Mouse (Mus musculus): ENCODE data around the gene Sprtn. TPM values are rescaled to one million over a fixed set of nuclear protein-coding genes. Genes with fewer than 3 reads are reported as not detected.

Sprtn gene
- total RNA-seq, 1 experiment from 2014 or later, result 21.6 TPM

- ATAC-seq (replicated peaks in 1 of 2; ENCODE audit: insufficient read depth in 1 of 2, low FRiP score in 2 of 2, low TSS enrichment in 1 of 2, low read depth in 1 of 2, poor library complexity in 2 of 2, severe bottlenecking in 2 of 2), result no peak
Observed at GRCm38 (mm10) chr8:124926351-124926771, 28.7 kb downstream of the Sprtn start.

DNA sequence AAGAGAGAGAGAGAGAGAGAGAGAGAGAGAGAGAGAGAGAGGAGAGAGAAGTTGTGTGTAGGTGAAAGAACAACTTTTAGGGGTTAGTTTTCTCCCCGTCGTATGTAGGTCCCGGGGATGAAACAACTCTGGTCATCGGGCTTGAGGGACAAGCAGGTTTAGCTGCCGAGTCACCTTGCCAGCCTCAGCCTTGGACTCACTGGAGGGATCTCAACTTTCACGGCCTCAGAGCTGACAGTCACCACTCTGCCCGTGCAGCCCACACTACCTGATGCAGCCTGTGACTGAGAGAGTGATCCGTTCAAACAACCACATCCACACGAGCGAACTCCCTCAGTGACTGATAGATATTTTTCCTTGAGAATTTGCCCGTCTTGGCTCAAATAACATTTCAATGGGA lies 31.3 kb downstream of the Sprtn start:
- no peak for ATAC-seq (replicated peaks in 1 of 2; ENCODE audit: insufficient read depth in 1 of 2, low FRiP score in 2 of 2, low TSS enrichment in 1 of 2, low read depth in 1 of 2, poor library complexity in 2 of 2, severe bottlenecking in 2 of 2)

DNA sequence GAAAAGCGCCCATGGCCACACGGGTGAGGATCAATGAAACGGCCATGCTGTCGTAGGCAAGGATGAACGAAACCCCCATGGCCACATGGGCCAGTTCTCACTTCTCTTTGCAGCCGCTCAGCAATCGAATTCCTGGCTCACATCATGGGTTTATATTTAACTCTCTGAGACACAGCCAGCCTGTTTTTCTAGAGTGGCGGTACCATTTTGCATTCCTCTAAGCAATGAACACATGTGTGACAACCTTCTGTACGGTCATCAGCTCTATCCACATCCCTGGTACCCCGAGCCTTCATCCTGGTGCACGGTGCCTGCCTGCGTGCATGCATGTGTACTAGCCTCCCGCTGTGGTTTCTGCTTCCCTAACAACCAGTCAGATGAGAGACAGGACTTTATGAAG lies 32.4 kb downstream of the Sprtn start:
- ATAC-seq (replicated peaks in 1 of 2; ENCODE audit: insufficient read depth in 1 of 2, low FRiP score in 2 of 2, low TSS enrichment in 1 of 2, low read depth in 1 of 2, poor library complexity in 2 of 2, severe bottlenecking in 2 of 2), result no peak

DNA sequence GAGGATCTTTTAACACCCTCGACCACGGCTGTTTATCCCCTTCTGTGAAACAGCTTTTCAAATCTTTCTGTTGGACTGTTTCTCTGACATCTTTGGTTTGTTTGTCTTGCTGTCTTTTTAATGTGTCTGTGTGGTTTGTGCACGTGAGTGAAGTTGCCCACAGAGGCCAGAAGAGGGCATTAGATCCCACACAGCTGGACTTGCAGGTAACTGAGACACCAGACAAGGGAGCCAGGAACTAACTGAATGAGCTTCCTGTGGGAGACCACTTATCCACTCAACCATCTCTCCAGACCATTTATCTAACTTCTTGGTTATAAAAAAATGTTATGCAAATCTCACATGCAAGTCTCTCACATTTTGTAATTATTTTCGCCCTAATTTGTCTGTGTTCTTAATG lies 33.0 kb downstream of the Sprtn start:
- no peak for ATAC-seq (replicated peaks in 1 of 2; ENCODE audit: insufficient read depth in 1 of 2, low FRiP score in 2 of 2, low TSS enrichment in 1 of 2, low read depth in 1 of 2, poor library complexity in 2 of 2, severe bottlenecking in 2 of 2)

GRCm38 (mm10) chr8:124932435-124932834 lies 34.7 kb downstream of the Sprtn start:
- ATAC-seq (replicated peaks in 1 of 2; ENCODE audit: insufficient read depth in 1 of 2, low FRiP score in 2 of 2, low TSS enrichment in 1 of 2, low read depth in 1 of 2, poor library complexity in 2 of 2, severe bottlenecking in 2 of 2), result no peak

DNA sequence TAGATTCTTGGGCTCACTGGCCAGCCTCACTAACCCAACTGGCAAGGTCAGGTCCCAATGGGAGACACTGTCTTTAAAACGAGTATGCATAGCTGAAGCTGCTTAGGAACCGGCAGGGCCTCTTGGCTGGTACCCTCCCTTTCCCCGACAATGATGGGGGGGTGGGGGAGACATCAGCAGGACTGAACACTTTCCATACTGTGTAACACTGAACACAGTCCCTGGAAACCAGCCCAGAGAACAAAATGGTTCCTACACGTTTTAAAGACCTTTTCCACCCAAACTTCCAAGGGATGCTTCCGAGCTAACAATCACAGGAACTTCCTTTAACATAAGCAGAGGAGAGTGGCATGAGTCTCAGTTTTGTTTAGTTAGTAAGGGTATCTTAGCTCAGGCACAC lies 37.4 kb downstream of the Sprtn start:
- no peak for ATAC-seq (replicated peaks in 1 of 2; ENCODE audit: insufficient read depth in 1 of 2, low FRiP score in 2 of 2, low TSS enrichment in 1 of 2, low read depth in 1 of 2, poor library complexity in 2 of 2, severe bottlenecking in 2 of 2)

- no peak for ATAC-seq (replicated peaks in 1 of 2; ENCODE audit: insufficient read depth in 1 of 2, low FRiP score in 2 of 2, low TSS enrichment in 1 of 2, low read depth in 1 of 2, poor library complexity in 2 of 2, severe bottlenecking in 2 of 2)
Observed at GRCm38 (mm10) chr8:124936699-124937098, 39.0 kb downstream of the Sprtn start.

GRCm38 (mm10) chr8:124937293-124937692 lies 39.6 kb downstream of the Sprtn start:
- ATAC-seq (replicated peaks in 1 of 2; ENCODE audit: insufficient read depth in 1 of 2, low FRiP score in 2 of 2, low TSS enrichment in 1 of 2, low read depth in 1 of 2, poor library complexity in 2 of 2, severe bottlenecking in 2 of 2), result no peak

DNA sequence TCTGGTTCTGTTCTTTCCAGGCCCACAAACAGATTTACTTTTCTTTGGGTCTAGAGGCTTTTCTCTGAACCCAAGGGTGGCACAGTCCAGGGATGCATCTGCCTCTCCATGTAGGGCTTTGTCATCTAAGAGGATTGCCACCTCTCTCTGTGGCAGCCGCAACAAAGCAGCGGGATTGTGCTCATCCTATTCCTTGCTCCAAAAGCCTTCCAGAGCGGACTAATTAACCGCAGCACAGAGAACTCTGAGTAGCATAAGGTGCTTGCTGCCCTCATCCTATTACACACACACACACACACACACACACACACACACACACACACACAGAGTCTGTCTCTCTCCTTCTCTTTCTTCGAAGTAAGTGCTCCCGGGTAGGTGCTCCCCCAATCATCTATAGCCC lies 46.1 kb downstream of the Sprtn start:
- ATAC-seq (replicated peaks in 1 of 2; ENCODE audit: insufficient read depth in 1 of 2, low FRiP score in 2 of 2, low TSS enrichment in 1 of 2, low read depth in 1 of 2, poor library complexity in 2 of 2, severe bottlenecking in 2 of 2), result no peak

DNA sequence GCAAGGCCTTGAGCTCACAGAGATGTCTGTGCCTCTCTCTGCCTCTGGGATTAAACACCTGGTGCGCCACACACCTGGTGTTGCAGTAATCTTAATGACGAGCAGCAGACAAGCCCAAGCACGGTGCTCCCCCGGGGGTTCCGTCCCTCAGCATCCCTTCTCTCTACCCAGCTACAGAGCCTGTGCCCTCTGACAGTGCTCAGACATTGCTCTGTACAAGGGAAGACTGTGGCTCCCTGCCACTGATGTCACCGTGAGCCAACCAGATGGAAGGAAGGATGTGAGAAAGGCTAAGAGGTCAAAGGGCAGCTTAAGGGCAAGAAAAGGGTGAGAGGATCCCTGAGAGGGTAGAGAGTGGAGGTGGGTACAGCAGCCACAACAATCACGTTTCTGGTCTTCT lies 46.7 kb downstream of the Sprtn start:
- ATAC-seq (replicated peaks in 1 of 2; ENCODE audit: insufficient read depth in 1 of 2, low FRiP score in 2 of 2, low TSS enrichment in 1 of 2, low read depth in 1 of 2, poor library complexity in 2 of 2, severe bottlenecking in 2 of 2), result no peak

- ATAC-seq (replicated peaks in 1 of 2; ENCODE audit: insufficient read depth in 1 of 2, low FRiP score in 2 of 2, low TSS enrichment in 1 of 2, low read depth in 1 of 2, poor library complexity in 2 of 2, severe bottlenecking in 2 of 2), result peak; percentile 13 to 55; a peak in 1 of 4 replicates
Observed at GRCm38 (mm10) chr8:124947865-124948732, 50.4 kb downstream of the Sprtn start.

DNA sequence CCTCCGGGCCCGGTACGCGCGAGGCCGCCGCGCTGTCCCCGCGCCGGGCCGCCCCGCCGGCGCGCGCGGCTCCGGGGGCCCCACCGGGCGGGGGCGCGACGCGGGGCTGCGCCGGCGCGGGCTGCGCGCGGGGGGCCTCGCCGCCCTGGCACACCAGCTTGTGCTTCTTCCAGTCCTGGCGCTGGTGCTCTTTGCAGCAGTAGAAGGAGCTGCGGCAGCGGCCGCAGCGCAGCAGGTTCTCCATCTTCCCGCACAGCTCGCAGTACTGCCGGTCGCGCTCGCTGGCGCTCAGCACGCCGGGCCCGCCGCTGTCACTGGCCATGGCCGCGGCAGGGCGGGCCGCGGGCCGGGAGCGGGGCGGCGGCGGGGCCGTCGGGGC lies 51.0 kb downstream of the Sprtn start:
- ATAC-seq (replicated peaks in 1 of 2; ENCODE audit: insufficient read depth in 1 of 2, low FRiP score in 2 of 2, low TSS enrichment in 1 of 2, low read depth in 1 of 2, poor library complexity in 2 of 2, severe bottlenecking in 2 of 2), result no peak

- ATAC-seq (replicated peaks in 1 of 2; ENCODE audit: insufficient read depth in 1 of 2, low FRiP score in 2 of 2, low TSS enrichment in 1 of 2, low read depth in 1 of 2, poor library complexity in 2 of 2, severe bottlenecking in 2 of 2), result peak in 1 of 2 experiments; percentile 51; a peak in 3 of 4 replicates
Observed at GRCm38 (mm10) chr8:124949209-124950068, 51.8 kb downstream of the Sprtn start, which contains the start of gene Egln1. Egln1 (minus strand) TSS chr8:124949324.

GRCm38 (mm10) chr8:124950069-124950456 lies 52.4 kb downstream of the Sprtn start:
- ATAC-seq (replicated peaks in 1 of 2; ENCODE audit: insufficient read depth in 1 of 2, low FRiP score in 2 of 2, low TSS enrichment in 1 of 2, low read depth in 1 of 2, poor library complexity in 2 of 2, severe bottlenecking in 2 of 2), result no peak; a peak in 1 of 4 replicates

- no peak for ATAC-seq (replicated peaks in 1 of 2; ENCODE audit: insufficient read depth in 1 of 2, low FRiP score in 2 of 2, low TSS enrichment in 1 of 2, low read depth in 1 of 2, poor library complexity in 2 of 2, severe bottlenecking in 2 of 2)
Observed at GRCm38 (mm10) chr8:124950865-124951264, 53.2 kb downstream of the Sprtn start.

DNA sequence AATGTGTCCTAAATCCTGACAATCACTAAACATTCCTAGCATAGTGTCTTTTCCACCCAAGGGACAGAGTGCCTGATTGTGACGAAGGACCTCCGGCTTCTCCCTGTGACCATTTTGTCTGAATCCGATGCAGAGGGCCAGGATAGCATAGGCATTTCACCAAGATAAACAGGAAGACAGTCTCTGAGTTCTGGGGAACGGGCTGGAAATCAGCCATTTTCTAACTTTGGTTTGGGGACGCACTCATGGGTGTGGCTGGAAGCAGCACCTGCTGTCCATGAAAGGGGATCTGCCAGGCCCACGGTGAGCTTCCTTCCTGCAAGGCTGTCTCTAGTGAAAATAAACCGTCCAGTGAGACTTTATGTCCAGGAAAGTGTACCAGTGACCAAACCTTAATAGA lies 55.5 kb downstream of the Sprtn start:
- no peak for ATAC-seq (replicated peaks in 1 of 2; ENCODE audit: insufficient read depth in 1 of 2, low FRiP score in 2 of 2, low TSS enrichment in 1 of 2, low read depth in 1 of 2, poor library complexity in 2 of 2, severe bottlenecking in 2 of 2)

- no peak for ATAC-seq (replicated peaks in 1 of 2; ENCODE audit: insufficient read depth in 1 of 2, low FRiP score in 2 of 2, low TSS enrichment in 1 of 2, low read depth in 1 of 2, poor library complexity in 2 of 2, severe bottlenecking in 2 of 2)
Observed at GRCm38 (mm10) chr8:124954572-124955082, 56.9 kb downstream of the Sprtn start.

Data from hematopoietic stem cell, adult 5-6 weeks (primary cell).